Mouse (Mus musculus) heart, postnatal 10 days (tissue): Measurements from ENCODE around the gene Fam178b. TPM values are rescaled to one million over a fixed set of nuclear protein-coding genes. Genes with fewer than 3 reads are reported as not detected.

Source experiments
- DNase-seq, 2 experiments: peaks; one replicate each; pipeline ENCODE4 v3.0.0; 2021
- intact Hi-C: fragments of 180-260 bp; cut with DNase I; formaldehyde crosslinking; loops from one replicate; pipeline ENCODE4 v1.15.1; 2025
- total RNA-seq, 2 experiments: library from RNA; stranded (reverse); gene quantifications; 2 replicates each; pipeline ENCODE4 v1.2.3; 2021

Gene Fam178b
- total RNA-seq, 2 experiments from 2014 or later, result 0.60 to 1.2 TPM

GRCm38 (mm10) chr1:36591408-36591807 is 91.6 kb downstream of the Fam178b start:
- intact Hi-C loops, result no loop called here
- DNase-seq, result no peak

GRCm38 (mm10) chr1:36590664-36591063 is 92.3 kb downstream of the Fam178b start:
- intact Hi-C loops, result no loop called here
- peak in 1 of 2 experiments; percentile 26 for DNase-seq

GRCm38 (mm10) chr1:36589486-36589885 is 93.5 kb downstream of the Fam178b start:
- DNase-seq, result peak; percentile 89
- intact Hi-C loops, result loop anchor here (1.0 kb wide), 1 partner anchor 33 kb away; no protein-coding TSS in a partner anchor

GRCm38 (mm10) chr1:36588476-36589450 is 94.2 kb downstream of the Fam178b start:
- intact Hi-C loops, result loop anchor here (1.0 kb wide), 1 partner anchor 32 kb away; no protein-coding TSS in a partner anchor
- peak; percentile 72 to 76 for DNase-seq

- no peak for DNase-seq
- intact Hi-C loops, result no loop called here
Observed at GRCm38 (mm10) chr1:36587860-36588259, 95.1 kb downstream of the Fam178b start.

GRCm38 (mm10) chr1:36586288-36586687 is 96.7 kb downstream of the Fam178b start:
- intact Hi-C loops, result no loop called here
- DNase-seq, result no peak

GRCm38 (mm10) chr1:36583408-36584116 is 99.4 kb downstream of the Fam178b start:
- intact Hi-C loops, result no loop called here
- DNase-seq, result no peak

- DNase-seq, result no peak
- intact Hi-C loops, result no loop called here
Observed at GRCm38 (mm10) chr1:36582211-36582610, 100.8 kb downstream of the Fam178b start.

- intact Hi-C loops, result no loop called here
- DNase-seq, result peak; percentile 45 to 60
Observed at GRCm38 (mm10) chr1:36581260-36581659, 101.7 kb downstream of the Fam178b start.

- peak; percentile 78 to 81 for DNase-seq
- intact Hi-C loops, result no loop called here
Observed at GRCm38 (mm10) chr1:36580384-36581207, 102.4 kb downstream of the Fam178b start.

- DNase-seq, result no peak
- intact Hi-C loops, result no loop called here
Observed at GRCm38 (mm10) chr1:36579974-36580383, 103.0 kb downstream of the Fam178b start.

GRCm38 (mm10) chr1:36576991-36577675 is 105.8 kb downstream of the Fam178b start:
- intact Hi-C loops, result no loop called here
- DNase-seq, result no peak

- DNase-seq, result no peak
- intact Hi-C loops, result no loop called here
Observed at GRCm38 (mm10) chr1:36575347-36575746, 107.6 kb downstream of the Fam178b start.

- no peak for DNase-seq
- intact Hi-C loops, result no loop called here
Observed at GRCm38 (mm10) chr1:36574196-36574955, 108.6 kb downstream of the Fam178b start.

GRCm38 (mm10) chr1:36573524-36573923 is 109.5 kb downstream of the Fam178b start:
- DNase-seq, result no peak
- intact Hi-C loops, result no loop called here

GRCm38 (mm10) chr1:36572709-36573108 is 110.3 kb downstream of the Fam178b start:
- intact Hi-C loops, result no loop called here
- peak in 1 of 2 experiments; percentile 65 for DNase-seq

- no peak for DNase-seq
- intact Hi-C loops, result no loop called here
Observed at GRCm38 (mm10) chr1:36572140-36572700, 110.8 kb downstream of the Fam178b start.

GRCm38 (mm10) chr1:36571627-36572026 is 111.4 kb downstream of the Fam178b start:
- peak in 1 of 2 experiments; percentile 66 for DNase-seq
- intact Hi-C loops, result no loop called here

GRCm38 (mm10) chr1:36570320-36570719 is 112.7 kb downstream of the Fam178b start:
- DNase-seq, result no peak
- intact Hi-C loops, result no loop called here
